Mouse (Mus musculus) telencephalon, adult 2 months (tissue): Measurements from ENCODE around the gene Trappc10.

ENCODE experiments used
- DNase-seq: peaks from one replicate; pipeline ENCODE4 v3.0.0-alpha.2; 2011; ENCODE audit warnings: low read depth, low spot score

Trappc10 gene

DNA sequence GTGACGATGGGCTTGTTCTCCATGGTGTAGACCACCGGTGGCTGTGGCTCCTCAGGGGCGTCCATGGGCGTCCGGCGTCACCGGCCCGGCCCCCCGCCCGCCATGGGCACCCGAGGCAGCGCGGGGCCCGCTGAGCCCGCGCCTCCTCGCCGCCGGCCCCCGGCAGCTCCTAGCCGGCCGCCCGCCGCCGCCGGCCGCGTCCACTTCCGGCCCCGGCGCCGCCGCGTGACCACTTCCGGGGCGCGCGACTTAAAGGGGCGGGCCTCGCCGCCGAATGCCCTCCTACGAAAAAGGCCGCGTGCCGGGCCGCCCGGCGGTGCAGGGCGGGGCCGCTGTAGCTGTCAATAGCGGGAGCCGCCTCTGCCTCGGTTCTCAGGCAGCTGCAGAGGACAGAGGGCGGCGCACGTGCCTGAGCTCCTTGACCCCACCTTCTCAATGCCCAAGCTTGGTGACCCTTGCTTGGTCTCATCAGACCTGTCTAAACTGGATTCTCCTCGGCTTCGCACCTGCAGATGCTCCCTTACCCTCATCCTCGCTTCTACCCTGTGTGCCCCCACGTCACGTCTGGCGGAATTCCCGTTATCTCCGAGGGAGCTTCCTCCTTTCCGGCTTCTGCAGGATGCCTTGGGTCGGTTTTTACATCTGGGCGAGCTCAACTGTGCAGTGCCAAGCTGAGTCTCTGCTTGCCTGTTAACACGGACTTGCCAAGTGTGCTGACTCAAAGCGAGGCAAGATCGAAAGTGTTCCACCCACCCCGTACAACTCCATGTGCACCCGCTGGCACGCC is at the start of gene Trappc10:
Trappc10 (minus strand) TSS at position 204 of the 787 bp plus-strand sequence.
- DNase-seq, result peak; percentile 75

DNA sequence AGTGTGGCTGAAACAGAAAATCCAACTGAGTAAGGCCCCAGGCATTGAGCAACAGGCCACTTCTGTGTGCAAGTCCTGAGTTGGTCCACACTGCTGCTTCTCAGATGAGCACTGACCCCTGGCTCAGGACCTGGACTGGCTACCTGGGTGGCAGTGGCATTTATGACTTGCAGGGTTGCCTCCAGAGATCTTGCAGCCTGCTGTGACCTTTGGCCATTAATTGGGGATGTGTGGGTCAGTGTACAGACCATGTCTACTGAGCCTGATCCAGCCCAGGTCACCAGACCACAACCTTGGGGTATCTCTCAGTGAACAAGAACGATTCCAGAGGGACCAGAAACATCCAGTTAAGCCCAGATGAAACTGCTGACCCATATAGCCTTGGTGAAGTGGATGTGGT is 49.1 kb upstream of the Trappc10 start:
- DNase-seq, result no peak

DNA sequence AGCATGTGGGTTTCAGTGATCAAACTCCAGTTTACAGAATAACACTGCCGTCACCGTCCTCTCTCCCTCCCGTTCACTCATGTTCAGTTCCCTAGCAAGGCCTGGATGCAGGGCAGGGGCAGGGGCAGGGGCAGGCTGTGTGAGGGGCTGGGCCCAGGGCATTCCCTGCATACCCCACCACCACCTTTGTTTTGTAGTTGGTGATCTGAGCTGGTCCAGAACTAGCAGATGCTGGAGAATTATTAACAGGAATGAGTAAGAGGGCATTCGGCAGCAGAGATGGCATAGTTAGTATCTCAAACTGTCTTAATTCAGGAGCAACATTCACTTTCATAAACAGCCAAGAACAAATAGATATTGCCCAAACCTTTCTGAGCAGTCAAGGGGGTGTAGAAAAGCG is 47.9 kb upstream of the Trappc10 start:
- no peak for DNase-seq

DNA sequence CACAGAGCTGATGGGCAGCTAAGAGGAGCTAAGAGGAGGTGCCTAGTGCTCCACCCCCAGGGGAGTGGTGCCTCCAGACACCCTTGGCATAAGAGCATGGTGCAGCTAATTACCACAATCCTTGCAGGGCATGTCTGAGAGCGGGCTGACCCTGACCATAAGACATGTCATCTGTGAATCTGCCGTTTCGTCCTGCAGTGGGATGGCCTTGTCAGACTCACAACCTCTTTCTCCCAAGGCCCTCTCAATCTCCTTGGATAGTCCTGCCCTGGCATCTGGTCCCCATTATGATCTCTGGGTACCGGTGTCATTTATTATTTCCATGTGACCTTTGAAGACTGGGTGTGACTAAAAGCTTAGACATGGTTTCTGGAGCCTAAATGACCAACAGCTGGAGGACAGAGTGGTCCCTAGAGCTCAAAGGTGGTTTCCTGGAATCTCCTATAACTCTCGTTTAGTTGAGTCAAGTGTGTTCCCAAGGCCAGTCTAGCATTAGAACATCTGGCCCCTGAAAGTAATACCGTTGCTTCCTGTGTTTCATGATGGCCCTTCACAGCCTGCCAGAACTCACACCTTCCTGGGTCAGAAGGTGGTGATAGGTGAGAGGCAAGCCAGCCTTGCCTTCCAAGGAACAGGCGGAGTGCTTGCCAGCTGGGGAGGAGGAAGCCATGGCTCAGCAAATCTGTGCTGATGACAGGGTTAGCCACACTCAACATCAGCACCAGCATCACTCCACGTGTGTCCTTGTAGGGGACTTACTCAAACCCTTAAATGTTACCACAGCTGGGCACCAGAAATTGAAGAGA is 46.5 kb upstream of the Trappc10 start:
- DNase-seq, result no peak

DNA sequence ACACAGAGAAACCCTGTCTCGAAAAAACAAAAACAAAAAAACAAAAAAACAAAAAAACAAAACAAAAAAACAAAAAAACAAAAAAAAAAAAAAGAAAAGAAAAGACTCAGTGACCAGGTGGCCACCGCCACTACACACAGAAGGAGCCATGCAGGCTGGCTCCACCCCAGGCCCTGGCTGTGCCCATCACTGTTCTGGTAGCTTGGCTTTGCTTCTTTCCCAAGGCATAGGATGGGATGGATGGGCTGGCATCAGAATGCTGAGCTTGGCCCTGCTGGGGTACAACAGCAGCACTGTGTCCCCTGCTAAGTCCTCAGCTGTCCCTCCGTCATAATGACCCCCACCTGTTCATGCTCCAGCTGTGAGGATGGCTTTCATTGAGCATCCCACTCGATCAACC is 44.5 kb upstream of the Trappc10 start:
- DNase-seq, result no peak

DNA sequence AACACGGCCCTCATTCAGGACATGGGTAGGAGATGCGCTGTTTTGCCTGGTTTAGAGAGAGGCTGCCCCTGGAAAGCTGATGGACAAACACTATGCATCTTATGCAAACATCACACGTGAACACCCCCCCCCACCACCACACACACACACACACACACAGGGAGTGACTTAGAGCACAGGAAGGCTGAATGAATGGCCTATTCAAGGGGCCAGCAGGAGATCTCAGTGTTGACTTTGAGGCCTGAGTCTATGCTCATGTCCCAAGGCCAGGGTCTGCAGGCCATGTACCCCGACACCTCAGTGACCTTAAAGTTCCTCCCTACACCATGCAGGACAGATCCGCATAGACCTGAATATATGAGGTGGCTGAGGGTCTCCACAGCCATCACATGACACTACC is 43.7 kb upstream of the Trappc10 start:
- no peak for DNase-seq

DNA sequence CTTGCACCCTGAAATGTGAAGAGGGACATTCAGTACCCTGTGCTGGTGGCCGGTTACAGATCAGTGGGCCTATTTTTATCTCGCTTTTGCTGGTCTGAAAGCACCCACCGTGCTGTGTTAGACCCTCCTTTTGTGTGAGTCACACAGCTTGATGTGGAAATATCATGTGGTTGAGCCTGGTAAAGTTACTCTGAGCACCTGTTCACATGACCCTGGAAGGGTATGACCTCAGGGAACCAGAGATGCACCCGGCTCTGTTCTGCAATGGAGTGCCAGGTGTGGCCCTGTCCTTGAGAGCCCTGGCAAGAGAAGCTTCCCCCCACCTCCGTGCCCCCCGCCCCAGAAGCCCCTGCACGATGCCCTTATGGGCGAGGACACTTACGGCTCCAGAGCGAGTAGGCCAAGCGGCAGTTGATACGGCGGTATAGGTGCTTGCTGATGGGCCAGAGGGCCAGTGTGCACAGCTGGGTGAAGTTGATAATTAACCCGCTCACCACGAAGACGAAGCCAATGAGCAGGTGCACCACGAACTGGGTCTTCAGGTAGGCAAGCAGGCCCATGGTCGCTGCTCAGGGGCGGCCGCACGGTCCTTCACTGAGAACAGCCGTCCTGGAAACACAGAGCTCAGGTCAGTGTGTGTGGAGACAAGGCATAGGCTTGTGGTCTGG is 43.2 kb upstream of the Trappc10 start:
- DNase-seq, result no peak

DNA sequence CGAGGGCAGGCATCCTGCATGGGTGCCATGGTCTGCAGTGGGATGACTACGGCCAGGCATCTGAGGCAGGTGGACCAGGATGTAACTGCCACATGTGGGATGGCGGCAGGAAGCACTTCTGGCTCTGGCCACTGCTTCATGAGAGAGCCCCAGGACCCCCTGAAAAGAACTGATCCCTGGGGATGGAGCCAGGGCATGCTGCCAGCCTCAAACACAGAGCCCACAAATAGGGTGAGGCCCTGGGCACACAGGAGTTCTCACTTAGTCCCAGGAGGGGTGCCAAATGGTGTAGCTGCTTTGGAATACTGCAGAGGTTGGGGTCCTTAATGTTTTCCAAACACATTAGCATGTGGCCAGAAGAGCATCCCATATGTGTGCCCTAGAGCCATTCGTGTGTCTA is 41.5 kb upstream of the Trappc10 start:
- no peak for DNase-seq

DNA sequence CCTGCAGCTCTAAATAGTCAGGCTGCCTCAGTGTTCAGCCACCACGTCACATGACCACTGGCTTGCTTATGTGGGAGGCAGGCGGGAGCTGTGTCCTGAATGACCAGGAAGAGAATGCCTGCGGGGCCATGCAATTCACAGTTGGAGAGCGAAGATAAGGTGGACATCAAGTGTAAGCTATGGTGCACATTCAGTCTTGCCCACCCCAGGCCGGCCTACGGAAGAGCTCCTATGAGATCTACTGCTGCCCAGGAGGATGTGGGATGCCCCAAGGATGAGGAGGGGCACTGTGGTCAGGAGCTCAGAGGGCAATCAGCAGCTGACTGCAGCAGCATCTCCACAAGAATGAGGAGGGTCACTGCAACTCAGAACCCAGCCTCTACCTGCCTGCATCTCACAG is 41.0 kb upstream of the Trappc10 start:
- no peak for DNase-seq

DNA sequence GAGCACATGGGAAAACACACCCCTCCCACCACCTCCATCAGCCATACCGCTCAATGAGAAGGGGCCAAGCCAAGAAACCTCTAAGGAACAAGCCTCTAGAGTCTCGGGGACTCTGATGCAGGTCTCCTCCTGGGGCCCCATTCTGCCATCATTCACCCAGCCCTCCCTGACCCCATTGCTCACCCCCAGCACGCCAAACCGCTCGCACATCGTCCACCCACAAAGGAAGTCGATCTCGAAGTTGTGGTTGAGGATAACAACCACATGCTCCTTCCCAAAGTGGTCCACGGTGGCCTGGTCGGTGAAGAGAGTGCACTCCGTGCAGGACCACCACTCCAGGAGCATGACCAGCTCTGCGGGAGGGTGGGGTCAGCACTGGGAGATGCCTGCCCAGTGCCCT is 40.4 kb upstream of the Trappc10 start:
- DNase-seq, result no peak

DNA sequence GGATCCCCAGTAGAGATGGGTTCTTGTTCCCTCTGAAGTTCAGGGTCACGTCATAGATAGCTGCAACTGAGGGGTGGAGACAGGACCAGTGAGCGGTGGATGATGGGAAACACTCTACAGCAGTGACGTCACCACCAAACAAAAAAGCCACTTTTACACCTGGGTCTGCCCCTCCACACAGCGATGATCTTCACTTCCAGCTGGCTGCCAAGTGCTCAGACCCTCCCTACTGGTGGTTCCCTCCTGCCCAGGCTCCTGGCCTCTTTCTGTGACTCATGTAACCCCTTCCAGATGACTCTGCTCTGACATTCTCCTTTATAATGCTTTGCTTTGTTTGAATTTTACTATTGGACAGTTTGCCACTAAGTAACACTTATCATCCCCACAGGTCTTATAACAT is 38.0 kb upstream of the Trappc10 start:
- DNase-seq, result no peak

DNA sequence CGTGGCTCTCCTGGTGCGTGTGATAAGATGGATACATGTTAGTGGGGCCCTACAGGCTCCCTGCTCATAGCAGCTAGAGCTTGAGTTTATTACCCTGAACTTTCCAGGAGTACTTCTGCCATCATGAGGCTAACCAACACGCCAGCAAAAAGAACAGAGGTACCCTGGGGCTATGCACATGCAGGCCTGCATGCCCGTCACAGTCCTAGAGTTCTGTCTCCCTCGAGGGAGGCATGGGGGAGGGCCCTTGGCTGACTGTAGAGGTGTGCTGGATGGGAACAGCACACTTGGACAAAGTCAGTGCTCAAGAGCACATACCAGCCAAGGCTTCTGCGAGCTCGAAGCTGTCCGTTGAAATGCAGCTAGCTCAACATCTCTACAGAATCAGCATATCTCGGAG is 36.0 kb upstream of the Trappc10 start:
- no peak for DNase-seq

DNA sequence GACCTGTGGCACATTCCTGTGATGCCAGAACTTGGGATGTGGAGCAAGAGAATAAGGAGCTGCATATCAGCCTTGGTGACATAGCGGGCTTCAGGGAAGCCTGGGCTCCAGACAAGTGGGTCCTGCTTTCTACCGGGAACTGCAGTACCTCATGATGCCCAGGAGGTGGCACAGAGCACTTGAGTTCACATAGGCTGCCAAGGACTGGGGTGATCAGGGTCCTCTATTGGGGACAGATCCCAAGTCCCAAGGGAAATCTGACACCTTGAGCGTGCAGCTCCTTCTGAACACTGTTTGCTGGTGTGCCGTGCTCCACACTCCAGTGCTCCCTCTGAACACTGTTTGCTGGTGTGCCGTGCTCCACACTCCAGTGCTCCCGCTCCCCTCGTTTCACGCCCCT is 34.8 kb upstream of the Trappc10 start:
- peak; percentile 17 for DNase-seq

DNA sequence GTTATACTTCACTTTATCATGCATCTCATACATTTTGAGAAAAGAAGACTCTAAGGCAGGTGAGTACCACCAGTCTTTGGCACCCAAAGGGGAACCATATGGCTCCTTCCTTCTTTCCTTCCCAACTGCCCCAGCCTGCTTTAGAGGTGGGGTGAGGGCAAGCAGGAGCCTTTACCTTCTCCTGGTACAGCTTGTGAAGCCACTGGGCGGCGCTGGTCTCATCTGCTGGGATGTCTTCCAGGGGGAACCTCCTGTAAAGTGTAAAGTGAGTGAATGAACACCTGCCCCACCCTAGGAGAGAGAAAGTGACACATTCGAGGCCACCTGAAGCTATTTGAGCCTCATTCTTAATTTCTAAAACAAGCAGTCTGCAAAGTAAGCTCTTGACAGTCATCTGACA is 33.4 kb upstream of the Trappc10 start:
- DNase-seq, result no peak

DNA sequence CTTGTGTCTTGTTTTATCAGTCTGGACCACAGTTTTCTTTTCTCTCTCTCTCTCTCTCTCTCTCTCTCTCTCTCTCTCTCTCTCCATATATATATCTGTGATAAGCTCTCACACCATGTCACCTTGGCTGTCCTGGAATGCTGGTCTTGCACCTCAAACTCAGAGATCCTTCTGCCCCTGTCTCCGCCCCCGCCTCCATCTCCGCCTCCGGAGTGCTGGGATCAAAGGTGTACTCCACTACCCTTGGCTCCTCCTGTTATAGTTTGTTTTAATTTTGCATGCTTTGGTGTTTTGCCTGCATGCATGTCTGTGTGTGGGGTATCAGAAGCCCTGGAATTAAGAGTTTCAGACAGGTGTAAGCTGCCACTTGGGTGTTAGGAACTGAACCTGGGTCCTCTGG is 31.8 kb upstream of the Trappc10 start:
- no peak for DNase-seq

DNA sequence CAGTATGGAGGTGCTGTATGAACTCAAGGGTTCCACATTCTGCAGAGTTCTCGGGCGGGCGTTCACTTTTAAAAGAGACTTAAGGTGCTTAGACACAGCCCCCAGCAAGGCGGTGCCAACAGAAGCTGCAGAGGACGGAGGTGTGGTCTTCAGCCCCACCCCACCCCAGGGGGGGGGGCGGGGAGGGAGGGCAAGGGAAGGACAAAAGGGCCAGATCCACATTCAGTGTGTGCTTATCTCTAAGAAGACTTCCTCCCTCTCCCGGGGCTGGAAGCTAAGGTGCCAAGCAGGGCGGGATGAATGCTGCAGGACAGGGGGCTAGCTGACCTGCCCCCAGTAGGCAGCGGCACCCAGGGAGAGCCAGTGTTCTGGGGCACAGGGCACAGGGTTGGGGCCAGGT is 28.5 kb upstream of the Trappc10 start:
- no peak for DNase-seq

DNA sequence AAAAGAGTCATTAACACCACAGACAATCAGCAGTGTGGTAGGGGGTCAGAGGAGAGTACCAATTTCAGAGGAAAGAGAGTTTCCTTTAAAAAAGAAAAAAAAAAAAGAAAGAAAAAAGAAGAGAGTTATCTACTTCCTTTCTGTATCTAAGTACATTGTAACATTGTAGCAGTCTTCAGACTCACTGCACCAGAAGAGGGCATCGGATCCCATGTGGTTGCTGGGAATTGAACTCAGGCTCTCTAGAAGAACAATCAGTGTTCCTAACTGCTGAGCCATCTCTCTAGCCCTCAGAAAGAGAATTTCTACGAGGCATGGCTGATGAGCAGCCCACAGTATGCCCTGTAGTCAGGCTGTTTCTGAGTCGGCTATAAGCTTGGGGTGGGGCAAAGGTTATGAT is 21.4 kb upstream of the Trappc10 start:
- DNase-seq, result no peak

DNA sequence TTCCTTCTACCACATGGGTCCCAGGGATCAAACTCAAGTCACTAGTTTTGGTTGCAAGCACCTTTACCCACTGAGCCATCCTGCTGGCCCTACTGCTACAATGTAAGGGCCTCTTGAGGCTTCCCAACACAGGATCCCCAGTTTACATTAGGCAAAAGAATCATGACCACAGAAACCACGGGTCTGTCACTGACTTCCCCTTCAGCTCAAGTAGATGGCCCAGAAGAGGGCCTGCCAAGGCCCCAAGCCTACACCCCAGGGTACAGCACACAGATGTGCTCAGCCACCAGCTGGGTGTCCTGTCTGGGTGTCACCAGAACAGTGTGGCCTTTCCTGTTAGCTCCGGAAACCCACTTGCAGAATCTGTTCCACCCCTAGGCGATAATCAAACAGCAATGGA is 20.3 kb upstream of the Trappc10 start:
- DNase-seq, result no peak

DNA sequence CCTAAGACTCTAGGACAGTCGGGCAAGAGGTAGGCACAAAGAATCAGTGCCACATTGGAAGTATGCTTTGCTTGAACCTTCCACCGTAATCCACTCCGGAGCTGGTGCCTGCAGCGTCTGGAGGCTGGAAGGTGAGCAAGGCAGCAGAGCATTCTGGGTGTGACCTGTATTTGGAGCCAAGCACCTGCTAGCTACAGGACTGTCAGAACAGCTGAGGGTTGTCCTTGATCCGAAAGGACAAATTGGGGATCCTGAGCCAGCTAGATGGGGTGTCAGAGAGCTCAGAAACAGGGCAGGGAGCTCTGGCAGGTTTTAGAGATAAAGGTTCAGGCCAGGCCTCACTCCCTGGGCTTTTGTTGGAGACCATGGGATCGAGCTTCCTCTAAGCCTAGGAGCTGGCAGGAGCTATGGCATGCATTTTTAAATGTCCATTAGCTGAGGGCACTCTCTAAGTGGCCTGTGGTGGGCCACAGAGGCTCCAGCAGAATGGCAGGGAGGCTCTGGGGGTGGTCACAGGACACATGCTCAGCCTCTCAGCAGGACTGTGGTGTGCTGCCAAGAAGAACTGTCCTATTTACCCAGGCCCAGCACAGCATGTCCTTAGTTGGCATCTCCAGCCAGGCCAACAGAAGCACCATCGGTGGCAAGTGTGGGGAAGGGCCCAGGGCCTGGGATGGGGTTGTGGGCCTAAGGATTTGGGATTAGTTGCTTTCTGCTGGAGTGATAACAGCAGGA is 16.6 kb upstream of the Trappc10 start:
- DNase-seq, result no peak

DNA sequence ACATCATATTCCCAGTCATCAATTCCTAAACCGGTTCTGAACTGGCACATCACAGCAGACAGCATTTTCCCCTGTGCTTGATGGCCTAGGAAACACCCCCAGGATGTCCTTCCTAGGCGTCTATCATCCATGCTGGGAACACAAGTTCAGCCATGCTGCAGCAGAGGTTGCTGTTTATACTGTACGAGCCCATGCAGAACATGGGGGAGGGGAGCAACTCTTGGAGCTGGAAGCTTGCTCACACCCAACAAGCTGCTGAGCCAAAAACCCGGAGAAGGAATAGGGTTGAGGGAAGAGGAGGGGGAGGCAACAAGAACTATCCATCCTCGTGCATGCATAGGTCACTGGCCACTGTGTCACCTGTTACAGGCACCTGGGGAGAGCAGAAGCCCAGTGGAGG is 15.9 kb upstream of the Trappc10 start:
- DNase-seq, result no peak

DNA sequence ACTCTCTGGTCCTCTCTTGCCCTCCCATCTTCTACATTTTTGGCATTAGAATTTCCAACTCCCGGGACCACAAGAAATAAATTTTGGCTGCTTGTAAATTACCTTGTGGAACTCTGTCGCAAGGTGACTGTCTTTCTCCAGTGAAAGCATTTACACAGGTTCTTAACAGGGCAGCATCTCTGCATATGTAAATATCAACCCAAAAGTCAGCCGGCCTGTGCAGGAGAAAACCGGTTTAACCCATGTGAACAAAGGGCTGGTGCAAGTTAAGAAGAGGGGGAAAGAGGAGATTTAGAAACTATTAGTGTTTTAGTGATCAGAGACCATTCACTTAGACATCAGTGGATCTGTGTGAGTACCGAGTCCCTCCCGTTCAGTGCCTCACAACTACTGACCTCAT is 15.3 kb upstream of the Trappc10 start:
- no peak for DNase-seq

DNA sequence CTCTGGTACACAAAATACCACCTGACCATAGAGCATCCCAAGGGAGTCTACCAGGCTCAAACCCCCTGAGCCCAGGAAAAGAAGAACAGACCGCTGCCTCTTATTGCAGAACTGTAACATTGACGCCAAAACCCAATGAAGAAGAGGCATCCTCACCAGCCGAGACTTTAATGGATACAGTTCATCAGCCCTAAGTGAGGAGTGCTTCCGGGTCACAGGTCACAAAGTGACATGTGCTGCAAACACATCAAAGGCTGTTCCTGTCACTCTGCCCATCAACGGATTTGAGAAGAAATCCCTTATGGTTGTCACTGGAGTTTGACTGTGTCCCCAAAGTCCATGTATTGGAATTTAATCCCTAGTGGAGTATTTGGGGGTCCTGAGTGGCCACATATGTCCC is 14.8 kb upstream of the Trappc10 start:
- no peak for DNase-seq
